Mouse (Mus musculus) adrenal gland (tissue): ENCODE data around the gene Galnt14.

ENCODE experiments used
- intact Hi-C: fragments of 180-260 bp; cut with DNase I; formaldehyde crosslinking; loops from one replicate; pipeline ENCODE4 v1.15.1; 2025
- long read RNA-seq, 2 experiments: library from polyadenylated mRNA; unstranded; transcript quantifications; one replicate each; pipeline ENCODE4 v2.0.0; 2020; ENCODE audit warnings: borderline replicate concordance in 1 of 2; ENCODE audit not compliant: insufficient replicate concordance in 1 of 2

Galnt14 gene
- long read RNA-seq, experiment 1, result 0 reads
- long read RNA-seq, experiment 2, result 0 reads

- intact Hi-C loops, result loop anchor here (10.0 kb wide), 1 partner anchor 135 kb away; no protein-coding TSS in a partner anchor
Observed at GRCm38 (mm10) chr17:73710042-73710911, at the start of gene Galnt14. Gene Galnt14, minus strand, starts transcription at chr17:73710453.

- intact Hi-C loops, result loop anchor here (1.0 to 5.0 kb wide), 3 partner anchors 139 to 440 kb away; no protein-coding TSS in a partner anchor
Observed at GRCm38 (mm10) chr17:73743681-73744311, 33.5 kb upstream of the Galnt14 start.

GRCm38 (mm10) chr17:73723885-73724682 lies 13.8 kb upstream of the Galnt14 start:
- intact Hi-C loops, result loop anchor here (5.0 kb wide), 1 partner anchor 158 kb away; no protein-coding TSS in a partner anchor

GRCm38 (mm10) chr17:73719021-73719748 lies 8.9 kb upstream of the Galnt14 start:
- intact Hi-C loops, result loop anchor here (10.0 kb wide), 1 partner anchor 144 kb away; no protein-coding TSS in a partner anchor

GRCm38 (mm10) chr17:73716684-73717083 lies 6.4 kb upstream of the Galnt14 start:
- intact Hi-C loops, result loop anchor here (10.0 kb wide), 1 partner anchor 142 kb away; no protein-coding TSS in a partner anchor

- intact Hi-C loops, result loop anchor here (10.0 kb wide), 1 partner anchor 140 kb away; no protein-coding TSS in a partner anchor
Observed at GRCm38 (mm10) chr17:73714440-73715221, 4.4 kb upstream of the Galnt14 start.

GRCm38 (mm10) chr17:73713347-73713746 lies 3.1 kb upstream of the Galnt14 start:
- intact Hi-C loops, result loop anchor here (10.0 kb wide), 1 partner anchor 139 kb away; no protein-coding TSS in a partner anchor

GRCm38 (mm10) chr17:73711919-73712318 lies 1.7 kb upstream of the Galnt14 start:
- intact Hi-C loops, result loop anchor here (10.0 kb wide), 1 partner anchor 137 kb away; no protein-coding TSS in a partner anchor

GRCm38 (mm10) chr17:73709131-73710041 lies 867 bp downstream of the Galnt14 start:
- intact Hi-C loops, result loop anchor here (10.0 kb wide), 1 partner anchor 135 kb away; no protein-coding TSS in a partner anchor

- intact Hi-C loops, result no loop called here
Observed at GRCm38 (mm10) chr17:73708451-73708850, 1.8 kb downstream of the Galnt14 start.

GRCm38 (mm10) chr17:73703571-73703970 lies 6.7 kb downstream of the Galnt14 start:
- intact Hi-C loops, result no loop called here

- intact Hi-C loops, result no loop called here
Observed at GRCm38 (mm10) chr17:73701016-73701415, 9.2 kb downstream of the Galnt14 start.

- intact Hi-C loops, result no loop called here
Observed at GRCm38 (mm10) chr17:73699881-73700280, 10.4 kb downstream of the Galnt14 start.

GRCm38 (mm10) chr17:73694206-73694952 lies 15.9 kb downstream of the Galnt14 start:
- intact Hi-C loops, result no loop called here

GRCm38 (mm10) chr17:73688261-73688660 lies 22.0 kb downstream of the Galnt14 start:
- intact Hi-C loops, result no loop called here

GRCm38 (mm10) chr17:73686292-73686691 lies 24.0 kb downstream of the Galnt14 start:
- intact Hi-C loops, result no loop called here

GRCm38 (mm10) chr17:73684746-73685145 lies 25.5 kb downstream of the Galnt14 start:
- intact Hi-C loops, result no loop called here

GRCm38 (mm10) chr17:73671921-73672320 lies 38.3 kb downstream of the Galnt14 start:
- intact Hi-C loops, result no loop called here
